Mouse (Mus musculus): ENCODE results near the gene Ptprcap. TPM values are rescaled to one million over a fixed set of nuclear protein-coding genes. Genes with fewer than 3 reads are reported as not detected.

Ptprcap gene
- polyA plus RNA-seq, 1 experiment = 20.0 TPM

- no peaks in the 10 kb centered on the region for H3K27me3 ChIP-seq (replicated peaks; ENCODE audit: control insufficient read depth, insufficient read depth, low read length)
- peak; percentile 99 for DNase-seq
- 1% methylated on average over 62 of the region's 64 CpGs for WGBS
- H3K4me3 ChIP-seq (ENCODE audit: insufficient read depth, low read depth, low read length) = peak within 1 kb of the TSS; percentile 82
- H3K4me1 ChIP-seq (ENCODE audit: control insufficient read depth, insufficient read depth, low read length) = peaks cover 6% of the 10 kb centered on the region; the same call in 1 of the 2 replicates
- H3K36me3 ChIP-seq (ENCODE audit: control insufficient read depth, insufficient read depth, low read length) = no peaks in the 10 kb centered on the region; the same call in 1 of the 2 replicates
- TF ChIP-seq POLR2A (IDR thresholded peaks at IDR 0.05; ENCODE audit: low read depth, low read length) (no peak), CTCF (conservative IDR thresholded peaks at IDR 0.05; ENCODE audit: insufficient read depth, insufficient read length, low read depth, low read length) (peak; percentile 64)
- H3K27ac ChIP-seq (ENCODE audit: insufficient read depth, low read depth, low read length) = peak within 1 kb of the TSS; percentile 24; the same call in 1 of the 2 replicates
Observed at GRCm38 (mm10) chr19:4125741-4126696, 27.4 kb upstream of the Ptprcap start, which contains the start of gene Aip. Gene Aip, minus strand, starts transcription at chr19:4125858.

GRCm38 (mm10) chr19:4126759-4127495 is 26.5 kb upstream of the Ptprcap start:
- 47% methylated on average over 7 of the region's 7 CpGs for WGBS

GRCm38 (mm10) chr19:4129462-4129861 is 23.9 kb upstream of the Ptprcap start:
- Histone ChIP-seq H3K4me1 (ENCODE audit: control insufficient read depth, insufficient read depth, low read length) (peaks cover 6% of the 10 kb centered on the region; the same call in 1 of the 2 replicates), H3K36me3 (ENCODE audit: control insufficient read depth, insufficient read depth, low read length) (no peaks in the 10 kb centered on the region; the same call in 1 of the 2 replicates), H3K4me3 (ENCODE audit: insufficient read depth, low read depth, low read length) (no peak overlapping the region), H3K27me3 (replicated peaks; ENCODE audit: control insufficient read depth, insufficient read depth, low read length) (no peaks in the 10 kb centered on the region), H3K27ac (ENCODE audit: insufficient read depth, low read depth, low read length) (no peak overlapping the region)
- 88% methylated on average over 7 of the region's 7 CpGs for WGBS
- DNase-seq = no peak
- TF ChIP-seq CTCF (conservative IDR thresholded peaks at IDR 0.05; ENCODE audit: insufficient read depth, insufficient read length, low read depth, low read length) = no peak
- no peak for TF ChIP-seq POLR2A (IDR thresholded peaks at IDR 0.05; ENCODE audit: low read depth, low read length)

More at GRCm38 (mm10) chr19:4126759-4127495, 26.5 kb upstream of the Ptprcap start:
- DNase-seq = peak; percentile 26
- Histone ChIP-seq H3K27ac (ENCODE audit: insufficient read depth, low read depth, low read length) (no peak overlapping the region), H3K36me3 (ENCODE audit: control insufficient read depth, insufficient read depth, low read length) (no peaks in the 10 kb centered on the region; the same call in 1 of the 2 replicates), H3K27me3 (replicated peaks; ENCODE audit: control insufficient read depth, insufficient read depth, low read length) (no peaks in the 10 kb centered on the region), H3K4me3 (ENCODE audit: insufficient read depth, low read depth, low read length) (peak overlapping the region; percentile 82), H3K4me1 (ENCODE audit: control insufficient read depth, insufficient read depth, low read length) (peaks cover 6% of the 10 kb centered on the region; the same call in 1 of the 2 replicates)
- TF ChIP-seq POLR2A (IDR thresholded peaks at IDR 0.05; ENCODE audit: low read depth, low read length) (no peak), CTCF (conservative IDR thresholded peaks at IDR 0.05; ENCODE audit: insufficient read depth, insufficient read length, low read depth, low read length) (no peak)

- H3K4me3 ChIP-seq (ENCODE audit: insufficient read depth, low read depth, low read length) = no peak overlapping the region
- TF ChIP-seq CTCF (conservative IDR thresholded peaks at IDR 0.05; ENCODE audit: insufficient read depth, insufficient read length, low read depth, low read length) (no peak), POLR2A (IDR thresholded peaks at IDR 0.05; ENCODE audit: low read depth, low read length) (no peak)
- no peak for DNase-seq
- peaks cover 6% of the 10 kb centered on the region; the same call in 1 of the 2 replicates for H3K4me1 ChIP-seq (ENCODE audit: control insufficient read depth, insufficient read depth, low read length)
- 76% methylated on average over 4 of the region's 4 CpGs for WGBS
- H3K27me3 ChIP-seq (replicated peaks; ENCODE audit: control insufficient read depth, insufficient read depth, low read length) = no peaks in the 10 kb centered on the region
- H3K27ac ChIP-seq (ENCODE audit: insufficient read depth, low read depth, low read length) = no peak overlapping the region
- H3K36me3 ChIP-seq (ENCODE audit: control insufficient read depth, insufficient read depth, low read length) = no peaks in the 10 kb centered on the region; the same call in 1 of the 2 replicates
Observed at GRCm38 (mm10) chr19:4130106-4130505, 23.3 kb upstream of the Ptprcap start.

GRCm38 (mm10) chr19:4131075-4131474 is 22.3 kb upstream of the Ptprcap start:
- DNase-seq = no peak
- H3K27me3 ChIP-seq (replicated peaks; ENCODE audit: control insufficient read depth, insufficient read depth, low read length) = no peaks in the 10 kb centered on the region
- no peak overlapping the region for H3K27ac ChIP-seq (ENCODE audit: insufficient read depth, low read depth, low read length)
- no peak for TF ChIP-seq CTCF (conservative IDR thresholded peaks at IDR 0.05; ENCODE audit: insufficient read depth, insufficient read length, low read depth, low read length)
- TF ChIP-seq POLR2A (IDR thresholded peaks at IDR 0.05; ENCODE audit: low read depth, low read length) = no peak
- H3K36me3 ChIP-seq (ENCODE audit: control insufficient read depth, insufficient read depth, low read length) = no peaks in the 10 kb centered on the region; the same call in 1 of the 2 replicates
- H3K4me1 ChIP-seq (ENCODE audit: control insufficient read depth, insufficient read depth, low read length) = peaks cover 6% of the 10 kb centered on the region; the same call in 1 of the 2 replicates
- H3K4me3 ChIP-seq (ENCODE audit: insufficient read depth, low read depth, low read length) = no peak overlapping the region
- WGBS = 90% methylated on average over 5 of the region's 5 CpGs

- 87% methylated on average over 2 of the region's 2 CpGs for WGBS
- Histone ChIP-seq H3K36me3 (ENCODE audit: control insufficient read depth, insufficient read depth, low read length) (no peaks in the 10 kb centered on the region; the same call in 1 of the 2 replicates), H3K27me3 (replicated peaks; ENCODE audit: control insufficient read depth, insufficient read depth, low read length) (no peaks in the 10 kb centered on the region), H3K27ac (ENCODE audit: insufficient read depth, low read depth, low read length) (no peak overlapping the region), H3K4me1 (ENCODE audit: control insufficient read depth, insufficient read depth, low read length) (peaks cover 1% of the 10 kb centered on the region; the same call in 1 of the 2 replicates), H3K4me3 (ENCODE audit: insufficient read depth, low read depth, low read length) (no peak overlapping the region)
- DNase-seq = no peak
- no peak for TF ChIP-seq POLR2A (IDR thresholded peaks at IDR 0.05; ENCODE audit: low read depth, low read length)
Observed at GRCm38 (mm10) chr19:4131768-4132167, 21.6 kb upstream of the Ptprcap start.
